Mouse (Mus musculus) ES-CJ7 (cell line): Measurements from ENCODE around the gene Pih1d1.
A peak's percentile ranks its signal among the peaks of the same experiment; 100 is the strongest.

Experiments used
- DNase-seq: peaks from one replicate; pipeline ENCODE4 v3.0.0; 2011; ENCODE audit warnings: low read depth, low spot score

Pih1d1 gene

GRCm38 (mm10) chr7:45166950-45167401 is 12.9 kb downstream of the Pih1d1 start:
- DNase-seq: no peak

GRCm38 (mm10) chr7:45167761-45168445 is 13.8 kb downstream of the Pih1d1 start:
- no peak for DNase-seq

GRCm38 (mm10) chr7:45168656-45169055 is 14.6 kb downstream of the Pih1d1 start:
- no peak for DNase-seq

- DNase-seq: no peak
Observed at GRCm38 (mm10) chr7:45169495-45169894, 15.4 kb downstream of the Pih1d1 start.

GRCm38 (mm10) chr7:45172974-45173373 is 18.9 kb downstream of the Pih1d1 start:
- peak; percentile 44 for DNase-seq

- DNase-seq: peak; percentile 74
Observed at GRCm38 (mm10) chr7:45173772-45174171, 19.7 kb downstream of the Pih1d1 start.

GRCm38 (mm10) chr7:45174567-45175280 is 20.6 kb downstream of the Pih1d1 start:
- DNase-seq: peak; percentile 67

- no peak for DNase-seq
Observed at GRCm38 (mm10) chr7:45175398-45175797, 21.3 kb downstream of the Pih1d1 start.

GRCm38 (mm10) chr7:45175929-45176328 is 21.8 kb downstream of the Pih1d1 start:
- no peak for DNase-seq

- DNase-seq: no peak
Observed at GRCm38 (mm10) chr7:45176356-45176755, 22.3 kb downstream of the Pih1d1 start.

GRCm38 (mm10) chr7:45178550-45178949 is 24.4 kb downstream of the Pih1d1 start:
- no peak for DNase-seq

- DNase-seq: no peak
Observed at GRCm38 (mm10) chr7:45179469-45179868, 25.4 kb downstream of the Pih1d1 start, which contains the start of gene Gfy. Gfy (minus strand) TSS chr7:45179569.

GRCm38 (mm10) chr7:45180896-45181477 is 26.9 kb downstream of the Pih1d1 start, which contains the start of gene Pth2:
Pth2 (plus strand) TSS chr7:45180995.
- DNase-seq: no peak

- DNase-seq: peak; percentile 64
Observed at GRCm38 (mm10) chr7:45181540-45181939, 27.4 kb downstream of the Pih1d1 start.

GRCm38 (mm10) chr7:45182199-45182601 is 28.1 kb downstream of the Pih1d1 start:
- peak; percentile 95 for DNase-seq

- no peak for DNase-seq
Observed at GRCm38 (mm10) chr7:45182606-45183005, 28.5 kb downstream of the Pih1d1 start.

GRCm38 (mm10) chr7:45183672-45184071 is 29.6 kb downstream of the Pih1d1 start:
- no peak for DNase-seq

GRCm38 (mm10) chr7:45185921-45186320 is 31.8 kb downstream of the Pih1d1 start:
- no peak for DNase-seq

- DNase-seq: no peak
Observed at GRCm38 (mm10) chr7:45189600-45189999, 35.5 kb downstream of the Pih1d1 start.

- no peak for DNase-seq
Observed at GRCm38 (mm10) chr7:45190186-45190585, 36.1 kb downstream of the Pih1d1 start.

GRCm38 (mm10) chr7:45191161-45191560 is 37.1 kb downstream of the Pih1d1 start:
- no peak for DNase-seq

- no peak for DNase-seq
Observed at GRCm38 (mm10) chr7:45191803-45192363, 37.8 kb downstream of the Pih1d1 start.
